Mouse (Mus musculus) frontal cortex, postnatal 14 days (tissue): ENCODE measurements at regions not wholly inside any gene's neighbourhood (a gene's known extent, or its start where the extent isn't known, plus 50 kb on each side); places are given as distances from the start of the nearest gene placed in this dataset.

Experiments
- DNase-seq, 2 experiments: peaks; one replicate each; pipeline ENCODE4 v3.0.0; 2022; ENCODE audit warnings: low spot score in 2 of 2

DNA sequence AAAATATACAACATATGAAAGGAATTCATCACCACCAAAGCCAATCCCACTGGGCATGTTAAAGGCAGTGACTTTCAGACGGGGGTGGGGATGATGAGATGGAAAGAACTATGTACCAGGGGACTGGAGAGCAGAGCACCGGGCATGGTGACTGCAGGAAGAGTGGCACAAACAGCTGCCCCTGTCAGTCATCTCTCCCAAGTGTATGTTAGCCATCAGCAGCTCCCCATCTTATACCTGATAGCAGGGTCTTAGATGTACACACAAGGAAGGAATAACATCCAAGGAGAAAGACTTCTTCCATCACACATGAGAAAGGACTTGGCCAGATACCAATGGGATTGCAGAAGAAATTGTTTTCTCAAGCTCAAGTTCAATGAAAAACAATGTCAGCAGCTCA, 257.2 kb downstream of the Nuak1 start:
- no peak for DNase-seq

DNA sequence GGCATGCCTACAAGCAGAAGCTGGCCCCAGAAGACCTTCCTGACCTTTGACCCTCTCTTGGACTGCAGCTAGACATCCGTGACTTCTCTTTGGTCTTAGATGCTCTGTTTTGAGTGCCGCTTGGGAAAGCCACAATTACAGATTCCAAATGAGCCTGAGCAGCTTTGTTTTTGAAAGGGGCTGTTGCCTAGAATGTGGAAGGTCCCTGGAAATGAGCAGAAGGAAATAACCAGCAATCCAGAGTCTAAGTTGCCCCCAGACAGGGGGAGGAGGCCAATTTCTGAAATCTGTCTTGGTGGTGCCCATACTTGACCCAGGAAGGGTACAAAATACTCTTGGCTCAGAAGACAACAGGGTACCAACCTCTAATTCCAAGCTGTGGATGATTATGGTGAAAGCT, 253.9 kb downstream of the Nuak1 start:
- no peak for DNase-seq

DNA sequence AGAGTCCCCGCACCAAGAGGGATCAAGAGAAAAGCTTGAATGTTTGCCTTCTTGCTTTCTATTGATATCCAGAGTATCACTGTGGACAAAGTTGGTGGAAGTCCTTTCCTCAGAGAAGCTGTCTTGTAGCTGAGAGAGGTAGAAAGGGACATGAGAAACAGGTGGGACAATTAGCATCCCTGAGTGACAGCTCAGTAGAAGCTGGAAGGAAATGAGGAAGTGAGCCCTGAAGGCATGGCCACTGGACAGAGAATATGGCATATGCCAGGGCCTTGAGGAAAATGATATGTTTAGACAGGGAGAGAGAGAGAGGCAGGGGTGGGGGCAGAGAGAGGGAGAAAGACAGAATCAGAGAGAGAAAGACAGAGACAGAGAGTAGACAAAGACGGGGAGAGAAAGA, 241.4 kb downstream of the Nuak1 start:
- no peak for DNase-seq

DNA sequence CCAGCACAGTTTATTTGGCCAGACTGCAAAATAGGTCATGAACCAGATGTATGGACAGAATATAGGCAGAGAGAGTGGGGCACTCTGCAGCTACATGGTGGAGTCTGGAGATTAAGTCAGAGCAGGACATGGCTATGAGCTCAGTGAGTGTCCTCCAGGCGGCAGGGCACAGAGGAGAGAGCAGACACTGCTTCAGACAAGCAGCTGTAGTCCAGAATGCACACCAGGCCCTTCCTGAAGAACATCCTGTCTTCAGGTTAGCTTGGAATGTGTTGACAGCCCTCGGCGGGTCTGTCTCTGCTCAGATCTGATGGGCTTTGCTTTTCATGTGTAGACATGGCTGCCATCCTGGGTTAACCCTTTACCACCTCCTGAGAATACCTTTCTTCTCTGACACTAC, 238.6 kb downstream of the Nuak1 start:
- no peak for DNase-seq

- no peak for DNase-seq
These were observed 228.2 kb downstream of the Nuak1 start for GRCm38 (mm10) chr10:84212096-84212785.

- DNase-seq: no peak
These were observed 225.6 kb downstream of the Nuak1 start for GRCm38 (mm10) chr10:84214812-84215211.

DNA sequence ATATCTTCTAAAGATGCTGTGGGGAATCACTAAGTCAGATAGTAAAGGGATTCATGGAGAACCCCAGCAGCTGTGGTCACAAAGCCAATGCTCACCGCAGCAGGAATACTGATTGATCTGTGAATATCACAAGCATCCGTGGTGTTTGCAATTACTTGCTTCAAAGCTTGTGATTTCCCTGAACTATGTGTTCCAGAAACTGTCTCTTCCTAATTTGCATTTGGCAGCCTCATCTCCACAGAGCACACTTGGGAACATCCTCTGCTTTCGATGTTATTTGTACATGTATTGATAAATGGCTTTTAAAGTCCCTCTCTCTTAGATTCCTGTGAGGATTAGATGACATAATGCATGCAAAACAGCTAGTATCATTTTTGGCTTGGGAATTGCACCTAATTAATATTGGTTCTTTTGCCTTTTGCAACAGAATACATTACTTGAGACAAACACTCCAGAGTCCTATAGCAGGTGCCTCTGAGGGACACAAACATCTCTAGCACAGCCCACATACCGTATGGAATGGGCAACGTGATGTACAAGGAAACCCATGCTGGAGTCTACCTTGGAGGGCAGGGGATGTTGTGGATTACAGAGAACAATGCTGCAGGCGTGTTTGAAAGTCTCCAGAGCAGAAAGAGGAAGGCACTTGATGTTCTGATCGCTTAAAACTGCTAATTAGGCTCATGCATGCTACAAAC, 211.0 kb downstream of the Nuak1 start:
- DNase-seq: no peak

DNA sequence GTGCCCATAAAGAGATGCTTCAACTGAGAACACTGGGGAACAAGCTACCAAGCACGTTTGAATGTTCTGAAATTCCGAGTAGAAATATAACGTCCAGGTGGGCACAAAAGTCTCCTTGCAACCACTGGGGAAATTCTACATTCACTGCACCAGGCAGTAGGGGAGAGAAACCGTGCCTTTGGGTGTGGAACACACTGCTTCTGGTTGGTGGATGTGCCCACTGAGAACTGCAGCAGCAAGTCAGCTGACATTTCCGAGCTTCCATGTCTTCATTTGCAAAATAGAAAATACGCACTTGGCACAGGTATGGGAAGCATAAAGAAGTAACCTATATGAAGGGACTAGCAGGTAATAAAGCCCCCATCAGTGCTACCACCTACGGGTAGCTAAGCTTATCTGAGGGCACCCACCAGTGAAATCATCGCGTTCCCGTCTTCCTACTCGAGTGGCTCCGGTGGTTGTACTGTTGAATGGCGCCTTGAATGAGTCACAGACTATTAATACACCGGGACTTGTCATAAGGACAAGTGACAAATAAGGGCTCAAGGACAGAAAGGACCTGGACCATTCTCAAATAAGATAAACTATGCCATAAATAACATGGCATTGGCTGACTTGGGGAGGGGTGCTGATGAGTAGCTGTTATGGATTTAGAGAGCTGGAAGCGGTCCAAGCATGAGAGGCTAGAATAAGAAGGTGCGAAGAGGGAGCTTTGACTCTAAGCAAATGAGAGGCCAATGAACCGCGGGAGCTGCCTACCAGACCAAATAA, 210.2 kb downstream of the Nuak1 start:
- no peak for DNase-seq

- DNase-seq: no peak
These were observed 205.4 kb downstream of the Nuak1 start for GRCm38 (mm10) chr10:84235006-84235405.

- DNase-seq: no peak
These were observed 204.2 kb downstream of the Nuak1 start for GRCm38 (mm10) chr10:84236236-84236635.

DNA sequence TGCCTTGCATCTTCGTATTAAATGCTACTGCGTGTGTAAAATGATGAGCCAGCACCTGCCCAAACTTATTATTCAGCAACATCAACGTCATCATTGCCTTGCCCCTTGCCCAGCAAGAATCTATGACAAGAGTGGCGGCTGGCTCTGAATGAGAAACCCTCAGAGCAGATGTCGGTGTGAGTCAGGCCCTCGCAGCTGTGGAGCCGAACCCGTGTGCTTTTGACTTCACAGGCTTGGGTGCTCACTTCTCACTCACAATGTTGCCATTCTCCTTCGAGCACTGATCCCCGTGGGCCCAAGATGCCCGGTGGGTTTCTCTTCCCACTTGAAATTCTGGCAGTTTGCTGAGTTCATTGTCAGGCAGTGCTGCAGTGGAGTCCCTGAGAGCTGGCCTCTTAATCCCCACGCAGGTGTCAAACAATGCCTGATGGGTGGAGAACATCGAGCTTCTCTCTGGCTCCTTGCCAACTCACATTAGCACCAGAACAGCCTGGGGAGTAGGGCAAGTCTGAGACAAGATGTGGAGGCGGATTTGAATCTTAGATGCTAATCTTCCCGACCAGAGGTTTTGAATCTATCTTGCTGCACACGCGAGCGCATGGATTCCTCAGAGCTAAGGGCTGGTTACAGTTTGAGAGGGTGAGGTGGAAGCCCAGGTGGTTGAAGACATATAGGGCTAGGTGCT, 202.0 kb downstream of the Nuak1 start:
- DNase-seq: peak in 1 of 2 experiments; percentile 17

- no peak for DNase-seq
These were observed 197.1 kb downstream of the Nuak1 start for GRCm38 (mm10) chr10:84243283-84243682.

DNA sequence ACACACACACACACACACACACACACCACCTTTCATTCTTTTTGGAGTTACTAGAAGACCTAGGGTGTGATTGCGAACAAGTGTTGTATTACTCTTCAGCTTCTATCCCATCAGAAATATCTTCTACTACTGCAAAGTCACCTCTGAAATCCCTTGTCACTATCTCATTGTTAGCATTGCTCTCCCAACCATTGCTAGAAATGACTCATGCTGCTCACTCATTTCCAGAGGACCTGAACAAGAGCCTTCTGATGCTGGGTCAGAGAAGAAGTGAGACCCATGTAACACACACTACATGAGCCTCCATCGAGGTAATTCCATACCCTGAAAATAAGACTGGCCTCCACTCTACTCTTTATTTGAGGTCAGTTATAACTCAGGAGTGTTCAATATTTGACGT, 191.1 kb downstream of the Nuak1 start:
- DNase-seq: no peak

DNA sequence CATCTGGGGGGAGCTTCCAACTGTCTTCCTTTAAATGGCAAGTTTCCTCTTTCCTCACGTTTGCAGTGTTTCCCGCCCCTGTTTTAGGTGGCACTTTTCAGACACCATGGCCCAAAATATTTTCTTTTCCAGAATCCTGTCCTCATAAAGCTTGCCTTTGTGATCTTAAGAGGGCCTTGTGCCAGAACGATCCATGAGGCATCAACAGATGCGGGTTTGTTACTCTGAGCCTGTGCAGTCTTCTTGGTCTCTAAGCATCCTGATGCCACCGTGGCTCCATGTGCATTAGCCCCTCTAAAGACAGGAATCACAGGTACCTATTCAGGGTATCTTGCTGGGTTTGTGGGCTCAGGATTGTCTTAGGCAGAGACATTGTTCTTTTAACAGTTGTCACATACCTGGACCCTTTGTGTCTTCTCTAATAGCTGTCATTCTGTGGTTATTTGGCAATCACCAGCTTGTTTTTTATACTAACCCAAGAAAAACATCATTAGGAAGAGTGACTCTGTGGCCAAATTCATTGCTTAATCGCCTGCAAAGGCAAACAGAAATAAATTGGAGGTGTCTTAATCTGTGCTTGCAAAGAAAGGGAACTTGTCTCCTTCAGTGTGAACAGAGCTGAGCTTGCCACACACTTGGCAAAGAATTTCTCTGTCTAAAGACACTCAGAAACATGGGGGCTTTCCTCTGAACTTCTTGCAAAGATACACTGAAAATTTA, 179.3 kb downstream of the Nuak1 start:
- no peak for DNase-seq

- no peak for DNase-seq
These were observed 177.5 kb downstream of the Nuak1 start for GRCm38 (mm10) chr10:84262943-84263342.

DNA sequence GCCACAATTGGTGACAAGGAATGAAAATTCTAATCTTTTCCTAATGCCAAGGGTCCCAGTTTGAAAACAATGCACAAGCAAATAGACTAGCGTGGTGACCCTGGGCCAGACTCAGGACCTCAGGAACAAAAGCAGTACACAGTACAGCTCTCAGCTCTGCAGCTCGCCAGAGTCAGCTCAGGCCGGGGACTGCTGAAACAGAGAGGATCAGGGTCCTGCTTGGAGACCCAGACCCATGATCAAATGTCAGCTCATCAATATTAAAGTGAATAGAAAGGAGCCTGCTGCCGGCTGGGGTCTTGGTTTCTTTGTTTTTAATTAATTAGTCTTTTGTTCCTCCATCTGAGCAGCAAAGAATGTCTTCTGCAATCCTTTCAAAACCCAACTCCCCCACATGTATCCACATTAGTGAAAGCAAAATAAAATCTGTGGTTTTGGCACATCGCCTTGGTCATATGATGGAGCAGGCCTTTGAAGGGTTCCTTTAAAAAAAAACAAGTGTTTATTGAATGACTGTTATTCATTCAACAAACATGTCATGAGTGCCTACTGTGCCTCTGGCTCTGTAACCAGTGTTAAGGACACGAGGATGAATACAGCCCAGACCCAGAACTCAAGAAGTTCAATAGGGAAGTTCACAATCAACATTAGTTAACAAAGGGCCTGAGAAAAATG, 154.4 kb downstream of the Nuak1 start:
- no peak for DNase-seq

- DNase-seq: no peak
These were observed 146.0 kb downstream of the Nuak1 start for GRCm38 (mm10) chr10:84294422-84294821.

DNA sequence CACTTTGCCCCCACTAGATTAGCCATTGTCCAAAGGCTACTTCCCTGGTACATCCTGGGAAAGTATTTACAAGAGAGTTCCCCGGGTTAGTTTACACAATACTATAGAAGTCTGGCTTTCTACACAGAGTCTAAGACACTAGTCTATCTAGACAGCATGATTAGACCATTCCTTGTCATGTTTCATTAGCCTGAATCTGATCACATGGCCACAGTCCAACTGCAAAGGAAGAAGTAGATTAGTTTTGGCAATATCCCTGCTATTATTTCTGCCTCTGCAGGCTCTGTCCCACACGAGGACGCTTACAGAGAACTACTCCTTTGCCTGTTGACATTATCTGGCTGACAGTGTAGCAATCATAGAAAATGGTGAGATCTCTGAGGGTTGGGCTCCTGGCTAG, 144.2 kb downstream of the Nuak1 start:
- DNase-seq: no peak

DNA sequence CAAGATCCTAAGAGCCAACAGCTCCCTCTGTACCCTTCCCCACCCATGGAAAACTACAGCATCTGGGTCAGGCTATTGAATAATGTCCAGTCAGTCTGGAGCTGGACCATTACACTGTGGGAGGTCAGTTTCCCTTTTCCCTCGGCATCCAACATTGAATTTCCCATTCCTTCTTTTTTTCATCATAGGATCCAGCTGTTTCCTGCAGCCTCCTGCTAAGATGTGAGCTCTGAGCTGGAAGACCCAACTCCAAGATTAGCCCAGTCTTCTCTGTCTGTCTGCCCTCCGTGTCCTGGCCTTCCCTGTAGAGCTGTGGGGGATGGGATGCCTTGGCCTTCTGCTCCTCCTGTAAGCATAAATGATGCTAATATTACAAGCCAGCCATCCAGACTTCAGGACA, 138.8 kb downstream of the Nuak1 start:
- DNase-seq: no peak

- no peak for DNase-seq
These were observed 137.4 kb downstream of the Nuak1 start for GRCm38 (mm10) chr10:84302821-84303520.
